ENCODE assay signal across 13 mouse cellular contexts in genomic region chr10:81595599-81595998, GRCm38 (mm10). TPM values are rescaled to one million over a fixed set of nuclear protein-coding genes. Genes with fewer than 3 reads are reported as not detected.
DNase-seq lines count a peak whose midpoint lies in the region; ATAC-seq lines count a peak whose summit lies in the region.
"Had no signal": no experiment of that assay in that cellular context is flagged by ENCODE, and none has a peak within 500 bp of the region (broad histone marks: within the 10 kb centered on the region; RNA-seq: fewer than 3 reads in every experiment).

No protein-coding gene starts in this region.

- peak overlapping the region; percentile 69; the same call in 1 of the 2 replicates for H3K4me2 ChIP-seq in heart, embryonic 13.5 days
- H3K4me2 ChIP-seq in heart, embryonic 11.5 days, result no peak overlapping the region
- no peak overlapping the region for H3K4me2 ChIP-seq in midbrain, embryonic 12.5 days (replicated peaks)
- no peak overlapping the region for H3K4me2 ChIP-seq in midbrain, embryonic 16.5 days (ENCODE audit: low read length)
- H3K4me2 ChIP-seq in embryonic facial prominence, embryonic 14.5 days (ENCODE audit: low read depth, low read length), result peak overlapping the region; percentile 49; the same call in 1 of the 2 replicates
- H3K4me2 ChIP-seq in neural tube, embryonic 15.5 days, result 0 out of 2 replicates have a peak overlapping the region, but pooled peaks have one; percentile 49

- peaks cover 46% of the 10 kb centered on the region for H3K4me1 ChIP-seq in heart, embryonic 13.5 days
- H3K4me1 ChIP-seq in heart, embryonic 11.5 days (ENCODE audit: control insufficient read depth, insufficient read depth, low read length), result peaks cover 32% of the 10 kb centered on the region
- H3K4me1 ChIP-seq in midbrain, embryonic 12.5 days, result peaks cover 30% of the 10 kb centered on the region
- peaks cover 23% of the 10 kb centered on the region for H3K4me1 ChIP-seq in midbrain, embryonic 16.5 days (ENCODE audit: control insufficient read depth, insufficient read depth, low read length)
- peaks cover 30% of the 10 kb centered on the region for H3K4me1 ChIP-seq in embryonic facial prominence, embryonic 14.5 days (ENCODE audit: control insufficient read depth, insufficient read depth, low read length)
- H3K4me1 ChIP-seq in neural tube, embryonic 15.5 days, result peaks cover 32% of the 10 kb centered on the region

- H3K9me3 ChIP-seq in heart, embryonic 13.5 days, result no peaks in the 10 kb centered on the region
- no peaks in the 10 kb centered on the region for H3K9me3 ChIP-seq in heart, embryonic 11.5 days (replicated peaks; ENCODE audit: control insufficient read depth, low read length)
- no peaks in the 10 kb centered on the region for H3K9me3 ChIP-seq in midbrain, embryonic 12.5 days
- no peaks in the 10 kb centered on the region for H3K9me3 ChIP-seq in midbrain, embryonic 16.5 days (replicated peaks; ENCODE audit: control insufficient read depth, low read length, poor library complexity, severe bottlenecking)
- no peaks in the 10 kb centered on the region for H3K9me3 ChIP-seq in embryonic facial prominence, embryonic 14.5 days (ENCODE audit: control insufficient read depth, low read length)
- H3K9me3 ChIP-seq in neural tube, embryonic 15.5 days (replicated peaks), result no peaks in the 10 kb centered on the region
- H3K9me3 ChIP-seq: liver, embryonic 15.5 days had no signal

- no peak overlapping the region for H3K4me3 ChIP-seq in heart, embryonic 13.5 days
- no peak overlapping the region for H3K4me3 ChIP-seq in heart, embryonic 11.5 days (ENCODE audit: low read depth, low read length)
- no peak overlapping the region for H3K4me3 ChIP-seq in midbrain, embryonic 12.5 days
- no peak overlapping the region for H3K4me3 ChIP-seq in midbrain, embryonic 16.5 days (ENCODE audit: low read depth, low read length)
- no peak overlapping the region for H3K4me3 ChIP-seq in embryonic facial prominence, embryonic 14.5 days (ENCODE audit: low read depth, low read length)
- H3K4me3 ChIP-seq in neural tube, embryonic 15.5 days (replicated peaks), result no peak overlapping the region
- H3K4me3 ChIP-seq: layer of hippocampus, adult 2 months; liver, embryonic 15.5 days had no signal

- H3K27me3 ChIP-seq in heart, embryonic 13.5 days (replicated peaks), result peaks cover 39% of the 10 kb centered on the region
- H3K27me3 ChIP-seq in heart, embryonic 11.5 days (ENCODE audit: control insufficient read depth, insufficient read depth, low read length), result peaks cover 24% of the 10 kb centered on the region
- peaks cover 97% of the 10 kb centered on the region for H3K27me3 ChIP-seq in midbrain, embryonic 12.5 days
- H3K27me3 ChIP-seq in midbrain, embryonic 16.5 days (ENCODE audit: control insufficient read depth, insufficient read depth, low read depth, low read length), result peaks cover 30% of the 10 kb centered on the region
- no peaks in the 10 kb centered on the region for H3K27me3 ChIP-seq in embryonic facial prominence, embryonic 14.5 days (replicated peaks; ENCODE audit: control insufficient read depth, insufficient read depth, low read length)
- peaks cover 46% of the 10 kb centered on the region for H3K27me3 ChIP-seq in neural tube, embryonic 15.5 days (replicated peaks)
- H3K27me3 ChIP-seq: Patski had no signal

- WGBS in heart, embryonic 13.5 days, result 38% methylated on average over 5 of the region's 5 CpGs
- WGBS in heart, embryonic 11.5 days (ENCODE audit: insufficient replicate concordance), result 41% methylated on average over 5 of the region's 5 CpGs
- WGBS in midbrain, embryonic 12.5 days, result 43% methylated on average over 5 of the region's 5 CpGs
- 46% methylated on average over 5 of the region's 5 CpGs for WGBS in midbrain, embryonic 16.5 days
- 29% methylated on average over 5 of the region's 5 CpGs for WGBS in embryonic facial prominence, embryonic 14.5 days
- WGBS in neural tube, embryonic 15.5 days, result 37% methylated on average over 5 of the region's 5 CpGs

- peak overlapping the region; percentile 76 for H3K9ac ChIP-seq in heart, embryonic 13.5 days
- no peak overlapping the region for H3K9ac ChIP-seq in heart, embryonic 11.5 days (ENCODE audit: low read depth, low read length)
- peak overlapping the region; percentile 24; the same call in 1 of the 2 replicates for H3K9ac ChIP-seq in midbrain, embryonic 12.5 days (replicated peaks)
- H3K9ac ChIP-seq in midbrain, embryonic 16.5 days (ENCODE audit: low read depth, low read length), result no peak overlapping the region
- H3K9ac ChIP-seq in embryonic facial prominence, embryonic 14.5 days (ENCODE audit: low read depth, low read length), result peak overlapping the region; percentile 37; the same call in 1 of the 2 replicates
- H3K9ac ChIP-seq in neural tube, embryonic 15.5 days (replicated peaks), result no peak overlapping the region
- H3K9ac ChIP-seq: liver, embryonic 15.5 days had no signal

- H3K36me3 ChIP-seq in heart, embryonic 13.5 days, result peaks cover 7% of the 10 kb centered on the region; the same call in 1 of the 2 replicates
- H3K36me3 ChIP-seq in heart, embryonic 11.5 days (ENCODE audit: control insufficient read depth, insufficient read depth, low read length), result no peaks in the 10 kb centered on the region
- H3K36me3 ChIP-seq in midbrain, embryonic 12.5 days, result no peaks in the 10 kb centered on the region
- H3K36me3 ChIP-seq in midbrain, embryonic 16.5 days (ENCODE audit: control insufficient read depth, insufficient read depth, low read length), result no peaks in the 10 kb centered on the region
- H3K36me3 ChIP-seq in embryonic facial prominence, embryonic 14.5 days (ENCODE audit: control insufficient read depth, insufficient read depth, low read length), result no peaks in the 10 kb centered on the region
- no peaks in the 10 kb centered on the region for H3K36me3 ChIP-seq in neural tube, embryonic 15.5 days
- H3K36me3 ChIP-seq: liver, embryonic 15.5 days had no signal

- no peak for DNase-seq in embryonic facial prominence, embryonic 14.5 days (ENCODE audit: low spot score)
- DNase-seq in kidney, adult 18-20 months, result no peak
- DNase-seq: adrenal gland, postnatal 10 days; kidney, adult 2 months; thymus, postnatal 4 days had no signal

- no peak overlapping the region for H3K27ac ChIP-seq in heart, embryonic 13.5 days (replicated peaks)
- no peak overlapping the region for H3K27ac ChIP-seq in heart, embryonic 11.5 days (ENCODE audit: low read depth, low read length)
- H3K27ac ChIP-seq in midbrain, embryonic 12.5 days (replicated peaks), result no peak overlapping the region
- H3K27ac ChIP-seq in midbrain, embryonic 16.5 days (ENCODE audit: low read length), result no peak overlapping the region
- peak overlapping the region; percentile 77 for H3K27ac ChIP-seq in embryonic facial prominence, embryonic 14.5 days (replicated peaks; ENCODE audit: low read depth, low read length)
- H3K27ac ChIP-seq in neural tube, embryonic 15.5 days (replicated peaks), result no peak overlapping the region
- H3K27ac ChIP-seq: liver, embryonic 15.5 days had no signal

- ATAC-seq in heart, embryonic 13.5 days (ENCODE audit: extremely low read depth, insufficient number of reproducible peaks, low FRiP score, low TSS enrichment), result no peak
- no peak for ATAC-seq in heart, embryonic 11.5 days (replicated peaks; ENCODE audit: insufficient number of reproducible peaks, low FRiP score, low TSS enrichment)
- no peak for ATAC-seq in midbrain, embryonic 12.5 days (ENCODE audit: low FRiP score, low read depth)
- no peak for ATAC-seq in midbrain, embryonic 16.5 days
- ATAC-seq in embryonic facial prominence, embryonic 14.5 days (ENCODE audit: low read depth), result no peak
- ATAC-seq in neural tube, embryonic 15.5 days (ENCODE audit: low FRiP score), result no peak
- ATAC-seq: Patski had no signal

RNA-seq across cellular contexts. Expression of gene Tle6, which starts 5.3 kb away (rescaled TPM):
- 30.1 and 30.4 TPM in 2 replicates for polyA plus RNA-seq in heart, embryonic 13.5 days (2015; fragmentation: Nextera tagmentation; extraction: Ambion mirVana)
- 25.6 and 27.3 TPM in 2 replicates for polyA plus RNA-seq in heart, embryonic 11.5 days (2014; fragmentation: Nextera tagmentation; extraction: Ambion mirVana)
- polyA plus RNA-seq in midbrain, embryonic 12.5 days (2016; fragmentation: Nextera tagmentation; extraction: Ambion mirVana), result 2.9 and 5.1 TPM in 2 replicates
- polyA plus RNA-seq in midbrain, embryonic 16.5 days (2015; fragmentation: Nextera tagmentation; extraction: Ambion mirVana), result 4.3 and 5.2 TPM in 2 replicates
- 17.1 and 17.8 TPM in 2 replicates for polyA plus RNA-seq in embryonic facial prominence, embryonic 14.5 days (2014; fragmentation: Nextera tagmentation; extraction: Ambion mirVana)
- polyA plus RNA-seq in neural tube, embryonic 15.5 days (2015; fragmentation: Nextera tagmentation; extraction: Ambion mirVana), result 5.7 and 7.3 TPM in 2 replicates

RNA-seq across cellular contexts. Expression of gene BC025920, which starts 10.5 kb away (rescaled TPM):
- polyA plus RNA-seq in heart, embryonic 13.5 days (2015; fragmentation: Nextera tagmentation; extraction: Ambion mirVana), result 0.44 and 0.64 TPM in 2 replicates
- polyA plus RNA-seq in heart, embryonic 11.5 days (2014; fragmentation: Nextera tagmentation; extraction: Ambion mirVana), result 0.25 and 0.63 TPM in 2 replicates
- 2.5 and 2.6 TPM in 2 replicates for polyA plus RNA-seq in midbrain, embryonic 12.5 days (2016; fragmentation: Nextera tagmentation; extraction: Ambion mirVana)
- polyA plus RNA-seq in midbrain, embryonic 16.5 days (2015; fragmentation: Nextera tagmentation; extraction: Ambion mirVana), result 1.9 and 2.0 TPM in 2 replicates
- 0.20 and 0.61 TPM in 2 replicates for polyA plus RNA-seq in embryonic facial prominence, embryonic 14.5 days (2014; fragmentation: Nextera tagmentation; extraction: Ambion mirVana)
- 1.3 and 2.3 TPM in 2 replicates for polyA plus RNA-seq in neural tube, embryonic 15.5 days (2015; fragmentation: Nextera tagmentation; extraction: Ambion mirVana)

RNA-seq across cellular contexts. Expression of gene Tle2, which starts 21.2 kb away (rescaled TPM):
- 23.4 and 26.4 TPM in 2 replicates for polyA plus RNA-seq in heart, embryonic 13.5 days (2015; fragmentation: Nextera tagmentation; extraction: Ambion mirVana)
- polyA plus RNA-seq in heart, embryonic 11.5 days (2014; fragmentation: Nextera tagmentation; extraction: Ambion mirVana), result 17.8 and 18.3 TPM in 2 replicates
- 17.8 and 17.9 TPM in 2 replicates for polyA plus RNA-seq in midbrain, embryonic 12.5 days (2016; fragmentation: Nextera tagmentation; extraction: Ambion mirVana)
- 39.0 and 54.8 TPM in 2 replicates for polyA plus RNA-seq in midbrain, embryonic 16.5 days (2015; fragmentation: Nextera tagmentation; extraction: Ambion mirVana)
- 30.2 and 39.4 TPM in 2 replicates for polyA plus RNA-seq in embryonic facial prominence, embryonic 14.5 days (2014; fragmentation: Nextera tagmentation; extraction: Ambion mirVana)
- polyA plus RNA-seq in neural tube, embryonic 15.5 days (2015; fragmentation: Nextera tagmentation; extraction: Ambion mirVana), result 41.8 and 49.9 TPM in 2 replicates

RNA-seq across cellular contexts. Expression of gene Sirt6, which starts 32.0 kb away (rescaled TPM):
- 24.6 and 25.6 TPM in 2 replicates for polyA plus RNA-seq in heart, embryonic 13.5 days (2015; fragmentation: Nextera tagmentation; extraction: Ambion mirVana)
- polyA plus RNA-seq in heart, embryonic 11.5 days (2014; fragmentation: Nextera tagmentation; extraction: Ambion mirVana), result 21.5 and 27.3 TPM in 2 replicates
- polyA plus RNA-seq in midbrain, embryonic 12.5 days (2016; fragmentation: Nextera tagmentation; extraction: Ambion mirVana), result 52.8 and 54.1 TPM in 2 replicates
- polyA plus RNA-seq in midbrain, embryonic 16.5 days (2015; fragmentation: Nextera tagmentation; extraction: Ambion mirVana), result 51.3 and 52.3 TPM in 2 replicates
- 24.4 and 29.0 TPM in 2 replicates for polyA plus RNA-seq in embryonic facial prominence, embryonic 14.5 days (2014; fragmentation: Nextera tagmentation; extraction: Ambion mirVana)
- polyA plus RNA-seq in neural tube, embryonic 15.5 days (2015; fragmentation: Nextera tagmentation; extraction: Ambion mirVana), result 45.6 and 51.8 TPM in 2 replicates

RNA-seq across cellular contexts. Expression of gene Ankrd24, which starts 32.7 kb away (rescaled TPM):
- 10.3 and 10.6 TPM in 2 replicates for polyA plus RNA-seq in heart, embryonic 13.5 days (2015; fragmentation: Nextera tagmentation; extraction: Ambion mirVana)
- polyA plus RNA-seq in heart, embryonic 11.5 days (2014; fragmentation: Nextera tagmentation; extraction: Ambion mirVana), result 7.2 and 8.1 TPM in 2 replicates
- 6.3 and 7.4 TPM in 2 replicates for polyA plus RNA-seq in midbrain, embryonic 12.5 days (2016; fragmentation: Nextera tagmentation; extraction: Ambion mirVana)
- 18.4 and 18.6 TPM in 2 replicates for polyA plus RNA-seq in midbrain, embryonic 16.5 days (2015; fragmentation: Nextera tagmentation; extraction: Ambion mirVana)
- polyA plus RNA-seq in embryonic facial prominence, embryonic 14.5 days (2014; fragmentation: Nextera tagmentation; extraction: Ambion mirVana), result 7.2 and 7.3 TPM in 2 replicates
- polyA plus RNA-seq in neural tube, embryonic 15.5 days (2015; fragmentation: Nextera tagmentation; extraction: Ambion mirVana), result 19.0 and 24.2 TPM in 2 replicates

Comparison
In these comparisons a context has a peak if more than half of its experiments do, and no peak if none do; other contexts are left out.
1. H3K4me2 ChIP-seq: peak in heart, embryonic 13.5 days (single experiment), embryonic facial prominence, embryonic 14.5 days (single experiment) and neural tube, embryonic 15.5 days (single experiment); none in heart, embryonic 11.5 days (single experiment), midbrain, embryonic 12.5 days (single experiment) and midbrain, embryonic 16.5 days (single experiment).
2. H3K9ac ChIP-seq: peak in heart, embryonic 13.5 days (single experiment), midbrain, embryonic 12.5 days (single experiment) and embryonic facial prominence, embryonic 14.5 days (single experiment); none in heart, embryonic 11.5 days (single experiment), midbrain, embryonic 16.5 days (single experiment) and neural tube, embryonic 15.5 days (single experiment).